In the genomic region with DNA sequence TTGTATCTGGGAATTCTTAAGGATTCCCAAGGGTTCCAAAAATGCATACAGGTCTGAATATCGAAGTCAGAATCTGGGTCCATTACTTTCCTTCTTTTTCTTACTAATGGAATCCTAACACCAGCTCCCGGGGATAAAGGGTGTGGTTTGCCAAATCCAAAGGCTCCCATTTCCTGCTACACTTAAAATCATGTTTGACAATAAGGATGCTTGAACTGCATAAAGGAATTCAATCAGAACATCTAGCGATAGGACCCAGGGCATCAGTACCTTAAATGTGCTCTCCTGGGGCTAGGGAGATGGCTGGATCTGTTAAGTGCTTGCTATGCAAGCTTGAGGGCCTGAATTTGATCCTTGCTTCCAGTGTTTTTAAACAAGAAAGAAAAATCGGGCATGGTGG, we compare ENCODE assay signal across 25 mouse cellular contexts.
"Had no signal": no experiment of that assay in that cellular context is flagged by ENCODE, and none has a peak within 500 bp of the region (broad histone marks: within the 10 kb centered on the region; RNA-seq: fewer than 3 reads in every experiment).

No protein-coding gene starts in this region.

- H3K27ac ChIP-seq: heart, adult 2 months; heart, embryonic 13.5 days; heart, embryonic 15.5 days; hindbrain, embryonic 13.5 days; hindbrain, embryonic 15.5 days; hindbrain, postnatal 0 days; kidney, embryonic 15.5 days; kidney, postnatal 0 days; layer of hippocampus, adult 2 months; limb, embryonic 13.5 days; limb, embryonic 15.5 days; liver, embryonic 13.5 days had no signal

- H3K9me3 ChIP-seq: heart, embryonic 13.5 days; heart, embryonic 15.5 days; hindbrain, embryonic 13.5 days; hindbrain, embryonic 15.5 days; limb, embryonic 13.5 days; limb, embryonic 15.5 days; liver, embryonic 13.5 days had no signal

- H3K27me3 ChIP-seq: heart, embryonic 13.5 days; heart, embryonic 15.5 days; hindbrain, embryonic 13.5 days; hindbrain, embryonic 15.5 days; kidney, embryonic 15.5 days; limb, embryonic 13.5 days; limb, embryonic 15.5 days; liver, embryonic 13.5 days had no signal

- H3K4me1 ChIP-seq: hindbrain, embryonic 15.5 days; liver, embryonic 13.5 days had no signal

- H3K36me3 ChIP-seq: heart, embryonic 13.5 days; heart, embryonic 15.5 days; hindbrain, embryonic 13.5 days; hindbrain, embryonic 15.5 days; kidney, embryonic 15.5 days; limb, embryonic 13.5 days; limb, embryonic 15.5 days; liver, embryonic 13.5 days had no signal

- H3K9ac ChIP-seq: heart, embryonic 13.5 days; heart, embryonic 15.5 days; hindbrain, embryonic 13.5 days; hindbrain, embryonic 15.5 days; kidney, embryonic 15.5 days; limb, embryonic 13.5 days; limb, embryonic 15.5 days; liver, embryonic 13.5 days had no signal

- H3K4me3 ChIP-seq: heart, adult 2 months; heart, embryonic 13.5 days; heart, embryonic 15.5 days; hindbrain, embryonic 13.5 days; hindbrain, embryonic 15.5 days; kidney, embryonic 15.5 days; layer of hippocampus, adult 2 months; limb, embryonic 13.5 days; limb, embryonic 15.5 days; liver, embryonic 13.5 days had no signal

- DNase-seq: gastrocnemius, postnatal 14 days; gastrocnemius, postnatal 36 days; heart, adult 11 months; heart, adult 2 months; heart, postnatal 14 days; heart, postnatal 36 days; kidney, adult 11 months; kidney, adult 2 months; kidney, adult 9 months; kidney, postnatal 25 days; layer of hippocampus, postnatal 36 days; left cerebral cortex, postnatal 4 days; liver, embryonic 13.5 days had no signal

- H3K4me2 ChIP-seq: heart, embryonic 11.5 days; heart, embryonic 13.5 days; heart, embryonic 15.5 days; hindbrain, embryonic 13.5 days; hindbrain, embryonic 15.5 days; kidney, embryonic 15.5 days; limb, embryonic 13.5 days; limb, embryonic 15.5 days; liver, embryonic 13.5 days had no signal

- ATAC-seq: hindbrain, postnatal 0 days; intestine, embryonic 16.5 days had no signal
